Mouse (Mus musculus) C2C12 (cell line): ENCODE results near the gene Pde7b.

Experiments used
- CEBPB ChIP-seq: IDR thresholded peaks from one replicate; pipeline ENCODE4 v1.6.1; 2011; ENCODE audit warnings: low read depth, mild to moderate bottlenecking, control low read depth, moderate library complexity
- CTCF ChIP-seq: IDR thresholded peaks from one replicate; pipeline ENCODE4 v1.5.1; 2011; ENCODE audit not compliant: control insufficient read depth, insufficient read depth, insufficient read length
- FOSL1 ChIP-seq: IDR thresholded peaks from one replicate; pipeline ENCODE4 v1.8.0; 2011; ENCODE audit warnings: mild to moderate bottlenecking, low read length; ENCODE audit not compliant: poor library complexity, insufficient read depth, severe bottlenecking
- MAX ChIP-seq: IDR thresholded peaks from one replicate; pipeline ENCODE4 v1.6.1; 2011; ENCODE audit warnings: mild to moderate bottlenecking, control low read depth
- MYOD1 ChIP-seq: IDR thresholded peaks from one replicate; pipeline ENCODE4 v1.6.1; 2011; ENCODE audit warnings: low read depth; ENCODE audit not compliant: control insufficient read depth, insufficient read length
- MYOG ChIP-seq: IDR thresholded peaks from one replicate; pipeline ENCODE4 v1.6.1; 2011; ENCODE audit not compliant: control insufficient read depth, insufficient read length; ENCODE audit errors: extremely low read depth
- USF1 ChIP-seq: IDR thresholded peaks from one replicate; pipeline ENCODE4 v1.6.1; 2011; ENCODE audit warnings: low read depth, mild to moderate bottlenecking, control low read depth, moderate library complexity

DNA sequence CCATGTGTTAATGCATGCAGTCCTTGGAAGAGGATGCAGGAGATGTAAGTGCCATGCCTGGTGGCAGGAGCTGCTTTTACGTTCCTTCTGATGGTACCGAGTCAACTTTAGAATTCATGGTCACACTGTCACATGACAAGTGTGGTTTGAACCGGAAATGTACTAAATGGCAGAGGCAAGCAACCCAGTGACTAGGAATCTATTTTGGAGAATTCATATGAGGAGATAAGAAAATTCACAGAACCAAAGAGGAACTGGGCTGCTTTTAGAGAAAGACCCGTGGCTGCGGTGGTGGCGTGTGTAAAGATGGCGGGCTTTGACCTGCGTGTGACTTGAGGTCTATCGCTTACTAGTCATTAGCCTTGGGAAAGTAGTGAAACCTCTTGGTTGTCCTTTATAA lies 287.4 kb downstream of the Pde7b start:
- TF ChIP-seq CEBPB, result no peak
- TF ChIP-seq CTCF, result no peak
- no peak for TF ChIP-seq MYOD1
- TF ChIP-seq MAX, result no peak
- no peak for TF ChIP-seq MYOG
- TF ChIP-seq USF1, result no peak
- no peak for TF ChIP-seq FOSL1
